Mouse (Mus musculus) NIH3T3 (cell line): Measurements from ENCODE around the gene Mrgprf.

Experiments
- DNase-seq: peaks from one replicate; pipeline ENCODE4 v3.0.0-alpha.2; 2012; ENCODE audit warnings: low read depth

Gene Mrgprf

DNA sequence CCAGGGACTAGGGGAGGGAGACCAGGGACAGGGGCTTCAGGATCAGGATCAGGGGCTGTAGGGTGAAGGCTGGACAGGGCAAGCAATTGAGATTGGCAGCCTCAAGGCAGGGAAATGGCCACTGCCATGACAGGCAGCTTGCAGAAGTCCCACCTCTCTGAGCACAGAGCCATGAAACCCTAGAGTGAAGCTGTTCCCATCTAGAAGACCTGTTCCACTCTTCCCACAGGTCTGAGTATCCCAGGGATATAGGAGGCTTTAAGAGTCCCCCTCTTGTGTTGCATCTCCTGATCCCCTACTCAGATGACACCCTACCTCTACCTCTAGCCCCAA, 346 bp downstream of the Mrgprf start:
- no peak for DNase-seq

GRCm38 (mm10) chr7:145301341-145302005, 845 bp downstream of the Mrgprf start:
- peak; percentile 88 for DNase-seq

GRCm38 (mm10) chr7:145302488-145303285, 2.1 kb downstream of the Mrgprf start:
- peak; percentile 82 for DNase-seq

DNA sequence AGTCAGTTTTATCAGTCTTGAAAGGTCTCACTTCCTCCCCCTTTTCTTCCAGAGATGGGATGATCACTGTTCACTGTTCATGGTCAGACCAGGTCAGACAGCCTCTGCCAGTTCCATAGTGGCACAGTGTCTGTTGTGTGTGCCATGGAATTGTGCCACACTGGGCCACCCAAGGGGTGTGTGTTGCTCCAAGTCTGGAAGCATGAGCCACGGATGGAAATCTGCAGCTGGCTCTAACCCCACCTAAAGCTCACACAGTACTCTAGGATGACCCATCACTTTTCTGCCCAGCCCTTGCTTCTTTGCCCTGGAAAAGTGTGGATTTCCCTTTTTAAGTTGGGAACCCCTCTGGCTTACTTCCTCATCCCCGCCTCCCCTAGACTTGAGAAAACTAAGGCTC, 3.5 kb downstream of the Mrgprf start:
- DNase-seq, result no peak

- no peak for DNase-seq
These were observed 7.0 kb downstream of the Mrgprf start for GRCm38 (mm10) chr7:145307636-145308035.

- DNase-seq, result no peak
These were observed 7.5 kb downstream of the Mrgprf start for GRCm38 (mm10) chr7:145308061-145308675.

GRCm38 (mm10) chr7:145308866-145309265, 8.2 kb downstream of the Mrgprf start:
- peak; percentile 53 for DNase-seq

- DNase-seq, result no peak
These were observed 9.2 kb downstream of the Mrgprf start for GRCm38 (mm10) chr7:145309877-145310276.

DNA sequence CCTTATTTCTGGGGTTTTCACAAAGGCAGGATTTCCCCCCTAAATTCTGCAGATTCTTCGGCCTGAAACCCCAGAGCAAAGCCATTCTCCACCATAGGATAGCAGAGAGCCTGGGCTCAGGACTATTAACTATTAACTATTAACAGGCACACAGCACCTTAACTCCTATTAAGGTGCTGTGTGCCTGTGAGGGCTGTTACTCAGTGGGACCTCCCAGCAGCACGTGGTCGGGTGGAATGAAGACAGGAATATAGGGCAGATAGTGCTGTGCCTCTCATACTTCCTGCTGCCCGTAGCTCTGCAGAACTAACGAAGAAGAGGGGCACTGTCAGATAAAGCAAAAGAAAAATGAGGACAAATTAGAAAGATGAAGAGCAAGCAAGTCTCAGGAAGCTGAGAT, 9.9 kb downstream of the Mrgprf start:
- DNase-seq, result no peak

GRCm38 (mm10) chr7:145312137-145312536, 11.5 kb downstream of the Mrgprf start:
- peak; percentile 78 for DNase-seq

- no peak for DNase-seq
These were observed 14.3 kb downstream of the Mrgprf start, which contains the start of gene Mrgprd for GRCm38 (mm10) chr7:145314785-145315411. Mrgprd (plus strand) TSS chr7:145314835.

- DNase-seq, result no peak
These were observed 16.9 kb downstream of the Mrgprf start for GRCm38 (mm10) chr7:145317522-145317921.

DNA sequence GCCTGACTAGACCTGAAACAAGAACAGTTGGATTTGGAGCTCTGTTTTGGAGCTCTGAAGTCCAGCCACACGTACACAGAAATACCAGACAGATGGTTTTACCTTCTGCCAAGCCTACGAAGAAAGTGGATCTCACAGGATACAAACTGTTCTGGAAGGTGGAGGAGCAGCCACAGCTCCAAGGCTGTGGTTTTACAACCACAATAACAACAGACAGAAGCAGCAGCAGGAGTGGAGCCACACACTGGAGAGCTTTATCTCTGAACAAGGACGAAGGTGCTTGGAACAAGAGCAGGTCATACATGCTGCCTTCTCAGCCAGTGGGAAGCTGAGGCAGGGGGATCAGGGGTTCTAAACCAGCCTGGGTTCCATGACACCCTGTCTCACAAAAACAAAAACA, 18.9 kb downstream of the Mrgprf start:
- DNase-seq, result no peak

DNA sequence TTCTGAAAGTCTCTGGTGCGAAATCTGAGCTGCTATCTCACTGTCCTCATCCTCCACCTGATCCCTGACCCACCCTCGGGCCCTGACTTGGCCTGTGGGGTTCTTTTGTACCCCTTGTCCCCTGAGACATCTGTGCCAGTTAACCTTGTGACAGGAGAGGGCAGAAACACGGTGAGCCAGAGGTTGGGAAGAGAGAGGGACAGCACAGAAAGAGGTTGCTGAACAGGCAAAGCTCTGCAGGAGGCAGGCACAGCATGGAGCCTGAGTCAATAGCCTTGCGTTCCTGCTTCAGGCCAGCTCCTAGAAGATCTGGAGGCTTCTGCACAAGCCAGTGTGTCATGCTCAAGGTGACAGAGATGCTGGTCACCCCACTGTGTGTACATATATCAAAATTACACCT, 23.0 kb downstream of the Mrgprf start:
- no peak for DNase-seq

DNA sequence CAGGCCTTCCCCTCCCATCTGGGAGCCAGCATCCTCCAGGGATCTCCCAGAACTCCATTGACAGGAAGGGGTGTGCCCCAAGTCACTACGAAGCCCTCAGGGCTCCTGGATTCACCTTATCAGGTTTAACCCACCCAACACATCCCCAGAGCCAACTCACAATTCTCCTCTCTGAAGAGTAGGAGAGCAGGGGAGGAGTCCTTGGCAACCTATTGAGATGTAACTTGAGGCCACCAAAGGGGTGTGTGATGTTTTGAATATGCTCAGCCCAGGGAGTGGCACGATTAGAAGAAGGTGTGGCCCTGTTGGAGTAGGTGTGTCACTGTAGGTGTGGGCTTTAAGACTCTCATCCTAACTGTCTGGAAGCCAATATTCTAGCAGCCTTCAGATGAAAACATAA, 25.1 kb downstream of the Mrgprf start:
- no peak for DNase-seq

DNA sequence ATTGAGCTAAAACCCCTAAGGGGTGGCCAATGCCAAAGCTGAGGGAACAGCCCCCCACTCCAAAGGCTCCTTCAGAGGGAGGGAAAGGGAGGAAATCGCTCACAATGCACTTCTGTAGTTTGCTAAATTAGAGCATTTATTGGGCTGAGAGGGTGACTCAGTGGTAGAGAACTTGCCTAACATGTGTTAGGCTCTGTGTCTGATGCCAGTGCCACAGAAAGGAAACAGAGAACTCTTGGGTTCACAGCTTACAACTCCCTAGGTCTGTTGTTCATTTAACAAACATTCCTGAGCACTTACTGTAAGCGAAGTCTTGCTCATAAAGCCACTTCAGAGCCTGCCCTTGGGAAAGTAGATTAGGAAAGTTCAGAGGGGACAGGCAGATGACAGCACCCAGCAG, 29.4 kb downstream of the Mrgprf start:
- peak; percentile 83 for DNase-seq

DNA sequence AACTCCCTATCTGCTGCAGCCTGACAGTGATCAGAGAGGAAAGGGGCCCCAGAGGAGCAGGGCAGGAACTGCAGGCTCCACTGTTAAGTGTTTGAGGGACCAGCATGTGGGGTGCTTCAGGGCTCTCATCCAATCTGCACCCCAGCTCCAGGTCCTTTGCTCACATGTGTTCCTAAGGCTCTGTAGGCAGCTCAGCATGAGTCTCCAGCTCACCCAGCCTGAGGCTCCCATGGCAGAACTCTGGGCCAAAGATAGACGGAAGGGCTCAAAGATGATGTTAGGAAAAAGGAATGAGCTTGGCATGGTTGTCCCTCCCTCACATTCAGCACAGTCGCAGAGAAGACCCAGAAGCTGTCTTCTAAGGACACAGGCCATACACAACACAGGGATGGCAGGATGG, 30.0 kb downstream of the Mrgprf start:
- DNase-seq, result peak; percentile 63

DNA sequence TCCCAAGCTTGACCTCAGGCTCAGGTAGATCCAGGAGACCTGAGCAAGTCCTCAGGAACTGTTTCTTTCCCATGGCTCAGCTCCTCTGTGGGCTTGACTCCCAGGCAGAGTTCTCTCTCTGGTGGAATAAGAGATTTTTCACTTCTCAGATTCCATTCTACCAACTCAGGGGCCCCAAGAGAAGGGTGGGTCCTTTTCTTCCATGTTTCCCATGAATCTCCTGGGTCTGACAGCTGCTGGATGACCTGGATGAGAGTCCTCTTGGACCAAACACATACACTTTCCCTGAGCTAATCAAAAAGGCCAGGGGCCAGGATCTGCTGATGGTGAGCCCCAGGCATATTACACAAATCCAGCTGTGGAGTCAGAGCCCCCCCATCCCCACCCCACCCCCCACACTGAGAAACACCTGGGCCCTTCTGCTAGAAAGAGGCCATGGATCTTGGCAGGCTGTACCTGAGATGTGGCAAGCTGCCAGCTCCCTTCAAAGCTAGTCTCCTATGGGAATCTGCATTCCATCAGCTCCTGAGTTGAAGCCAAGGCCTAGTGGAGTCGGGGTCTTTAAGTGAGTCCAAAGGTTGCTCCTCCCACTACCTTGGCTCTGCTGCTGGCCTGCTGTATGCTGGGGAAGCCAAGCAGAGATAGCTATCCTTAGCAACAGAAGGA, 31.9 kb downstream of the Mrgprf start:
- peak; percentile 84 for DNase-seq

DNA sequence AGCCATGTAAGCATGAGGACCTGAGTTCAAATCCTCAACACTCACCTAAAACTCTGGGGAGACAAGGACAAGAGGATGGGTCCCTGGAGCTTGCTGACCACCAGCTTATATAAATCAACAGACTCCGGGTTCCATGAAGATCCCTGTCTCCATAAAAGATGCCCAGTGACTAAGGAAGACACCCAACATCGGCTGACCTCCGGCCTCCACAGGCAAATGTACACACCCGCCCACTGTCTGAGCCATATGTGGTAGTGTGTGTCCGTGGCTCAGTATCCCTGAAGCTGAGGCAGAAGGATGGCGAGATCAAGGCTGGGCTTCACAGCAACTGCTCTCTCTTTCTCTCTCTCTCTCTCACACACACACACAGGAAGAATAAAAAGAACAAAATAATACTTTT, 33.3 kb downstream of the Mrgprf start:
- DNase-seq, result no peak

DNA sequence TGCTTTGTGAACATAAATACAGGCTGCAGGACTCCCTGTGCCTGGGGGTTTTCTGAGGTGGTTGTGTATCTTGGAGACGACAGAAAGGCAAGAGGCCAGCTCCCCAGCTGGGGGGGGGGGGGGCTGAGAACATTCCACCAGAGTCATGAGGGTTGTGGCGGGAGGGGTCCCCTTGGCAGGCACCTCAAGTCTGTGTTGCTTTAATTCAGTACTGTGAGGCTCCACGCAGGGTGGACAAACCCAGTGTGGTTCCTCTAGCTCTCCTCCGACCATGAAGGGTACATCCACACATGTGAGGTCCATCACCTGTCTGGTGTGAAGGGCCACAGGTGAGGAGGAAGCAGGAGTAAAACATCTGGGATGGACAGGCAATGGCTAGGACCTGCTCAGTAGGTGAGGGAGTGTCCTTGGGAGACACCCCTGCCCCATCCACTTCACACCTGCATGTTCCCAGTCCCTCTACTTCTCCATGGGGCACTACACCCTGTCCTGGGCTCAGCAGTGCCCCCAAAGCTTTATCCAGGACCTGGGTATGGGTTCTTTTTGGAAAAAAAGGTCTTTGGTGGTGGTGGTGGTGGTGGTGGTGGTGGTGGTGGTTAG, 33.9 kb downstream of the Mrgprf start:
- DNase-seq, result peak; percentile 71

DNA sequence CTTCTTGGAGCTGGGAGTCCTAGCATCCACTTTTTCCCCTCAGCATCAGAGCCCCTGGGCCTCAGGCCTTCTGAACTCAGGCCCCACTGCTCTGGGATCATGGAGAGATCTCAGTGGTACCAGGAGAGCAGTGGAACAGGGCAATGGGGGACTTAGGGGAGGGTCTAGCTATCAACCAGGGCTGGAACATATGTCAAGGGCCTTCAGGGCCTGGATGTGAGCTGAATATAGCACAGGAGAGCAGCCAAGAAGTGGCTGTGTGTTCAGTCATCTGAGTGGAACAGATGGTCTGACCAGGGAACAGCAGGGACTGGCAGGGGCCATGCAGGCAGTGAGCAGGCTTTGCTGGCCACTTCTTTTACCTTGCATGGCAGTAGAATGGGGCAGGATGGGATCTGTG, 34.6 kb downstream of the Mrgprf start:
- no peak for DNase-seq
